Mouse (Mus musculus) liver, postnatal 0 days (tissue): ENCODE measurements around the gene Rasal1. TPM values are rescaled to one million over a fixed set of nuclear protein-coding genes. Genes with fewer than 3 reads are reported as not detected.

ENCODE experiments used
- ATAC-seq: fragments of 200-750 bp; cut with Nextera tagmentation; 2 replicates; pipeline ENCODE4 v1.8.0; 2017; ENCODE audit warnings: mild to moderate bottlenecking, moderate library complexity
- DNase-seq: peaks from one replicate; pipeline ENCODE4 v3.0.0-alpha.2; 2016
- H3K27ac ChIP-seq: fragments of 300-500 bp; sonication (generic); 2 replicates; pipeline ENCODE4 v1.5.1; 2014; ENCODE audit warnings: antibody characterized with exemption, moderate library complexity, mild to moderate bottlenecking, low read depth
- H3K27me3 ChIP-seq: fragments of 300-500 bp; sonication (generic); 2 replicates; pipeline ENCODE4 v1.6.1; 2014; ENCODE audit warnings: low read length, control low read depth, mixed read lengths; ENCODE audit not compliant: insufficient read depth
- H3K36me3 ChIP-seq: fragments of 300-500 bp; sonication (generic); replicated peaks from 2 replicates; pipeline ENCODE4 v1.6.1; 2014; ENCODE audit warnings: mild to moderate bottlenecking, control low read depth, low read length, moderate library complexity, mixed read lengths; ENCODE audit not compliant: insufficient read depth
- H3K4me1 ChIP-seq: fragments of 300-500 bp; sonication (generic); 2 replicates; pipeline ENCODE4 v1.6.1; 2014; ENCODE audit warnings: antibody characterized with exemption, mild to moderate bottlenecking, control low read depth; ENCODE audit not compliant: insufficient read depth
- H3K4me2 ChIP-seq: fragments of 300-500 bp; sonication (generic); 2 replicates; pipeline ENCODE4 v1.6.1; 2014; ENCODE audit warnings: low read depth, mild to moderate bottlenecking, low read length, moderate library complexity, mixed read lengths
- H3K4me3 ChIP-seq: fragments of 300-500 bp; sonication (generic); 2 replicates; pipeline ENCODE4 v1.5.1; 2014; ENCODE audit warnings: low read depth, low read length
- H3K9ac ChIP-seq: fragments of 300-500 bp; sonication (generic); replicated peaks from 2 replicates; pipeline ENCODE4 v1.6.1; 2014; ENCODE audit warnings: mild to moderate bottlenecking, moderate library complexity
- H3K9me3 ChIP-seq: fragments of 300-500 bp; sonication (generic); 2 replicates; pipeline ENCODE4 v1.6.1; 2016; ENCODE audit warnings: mild to moderate bottlenecking, control low read depth, low read length, mixed read lengths
- CTCF ChIP-seq: sonication (generic); IDR thresholded peaks from 2 replicates; pipeline ENCODE4 v1.5.1; 2016; ENCODE audit warnings: antibody characterized with exemption, low read depth
- EP300 ChIP-seq: IDR thresholded peaks from 2 replicates; pipeline ENCODE4 v1.6.1; 2016; ENCODE audit warnings: antibody characterized with exemption, low read depth, mild to moderate bottlenecking
- WGBS: fragments of 180-500 bp; shearing (Covaris S2); extraction: QIAGEN DNeasy Blood & Tissue Kit; methylation state at CpG from one replicate; pipeline ENCODE4 v1.1.7; 2014; ENCODE audit not compliant: insufficient replicate concordance; 5-methylcytosine and 5-hydroxymethylcytosine counted together
- polyA plus RNA-seq: library from polyadenylated mRNA; unstranded; fragments of >200 nt; fragmentation: Nextera tagmentation; extraction: Ambion mirVana; gene quantifications from 2 replicates; pipeline ENCODE4 v1.2.1, GENCODE M21; 2015

The Rasal1 gene
- polyA plus RNA-seq, 1 experiment from 2014 or later = 0.20 TPM

- 18% methylated on average over 12 of the region's 12 CpGs for WGBS
- H3K9ac ChIP-seq = no peak overlapping the region
- H3K4me1 ChIP-seq = peaks cover 20% of the 10 kb centered on the region
- ATAC-seq = no peak
- peaks cover 27% of the 10 kb centered on the region for H3K27me3 ChIP-seq
- no peak overlapping the region for H3K27ac ChIP-seq
- TF ChIP-seq EP300 (no peak), CTCF (peak; percentile 20; the same call in 1 of the 2 replicates)
- H3K4me2 ChIP-seq = 0 out of 2 replicates have a peak overlapping the region, but pooled peaks have one; percentile 66
- no peak for DNase-seq
- H3K9me3 ChIP-seq = no peaks in the 10 kb centered on the region
- no peak overlapping the region for H3K4me3 ChIP-seq
- no peaks in the 10 kb centered on the region for H3K36me3 ChIP-seq
These were observed 659 bp upstream of the Rasal1 start for GRCm38 (mm10) chr5:120647814-120648491.

GRCm38 (mm10) chr5:120649374-120649933 is 842 bp downstream of the Rasal1 start:
- Histone ChIP-seq H3K9me3 (no peaks in the 10 kb centered on the region), H3K27ac (no peak overlapping the region), H3K9ac (0 out of 2 replicates have a peak overlapping the region, but pooled peaks have one; percentile 19), H3K27me3 (peaks cover 27% of the 10 kb centered on the region), H3K4me3 (peak overlapping the region; percentile 37), H3K36me3 (no peaks in the 10 kb centered on the region), H3K4me1 (peaks cover 13% of the 10 kb centered on the region), H3K4me2 (peak overlapping the region; percentile 66)
- peak; percentile 24; the same call in 1 of the 2 replicates for ATAC-seq
- 2% methylated on average over 21 of the region's 21 CpGs for WGBS
- no peak for TF ChIP-seq EP300
- TF ChIP-seq CTCF = no peak
- no peak for DNase-seq

GRCm38 (mm10) chr5:120649938-120650337 is 1.3 kb downstream of the Rasal1 start:
- ATAC-seq = no peak

GRCm38 (mm10) chr5:120651230-120651629 is 2.6 kb downstream of the Rasal1 start:
- DNase-seq (no peak), ATAC-seq (no peak)
- Histone ChIP-seq H3K27me3 (peaks cover 26% of the 10 kb centered on the region), H3K9ac (no peak overlapping the region), H3K4me2 (no peak overlapping the region), H3K27ac (no peak overlapping the region), H3K36me3 (no peaks in the 10 kb centered on the region), H3K4me1 (peaks cover 13% of the 10 kb centered on the region), H3K4me3 (no peak overlapping the region), H3K9me3 (no peaks in the 10 kb centered on the region)
- TF ChIP-seq CTCF = no peak
- no peak for TF ChIP-seq EP300
- 44% methylated on average over 5 of the region's 5 CpGs for WGBS

More at GRCm38 (mm10) chr5:120649938-120650337, 1.3 kb downstream of the Rasal1 start:
- peaks cover 27% of the 10 kb centered on the region for H3K27me3 ChIP-seq
- H3K9me3 ChIP-seq = no peaks in the 10 kb centered on the region
- DNase-seq = no peak
- no peak overlapping the region for H3K27ac ChIP-seq
- H3K4me1 ChIP-seq = peaks cover 13% of the 10 kb centered on the region
- H3K4me3 ChIP-seq = 0 out of 2 replicates have a peak overlapping the region, but pooled peaks have one; percentile 37
- 24% methylated on average over 13 of the region's 13 CpGs for WGBS
- peak overlapping the region; percentile 66; the same call in 1 of the 2 replicates for H3K4me2 ChIP-seq
- no peak for TF ChIP-seq CTCF
- no peak for TF ChIP-seq EP300
- H3K9ac ChIP-seq = no peak overlapping the region
- H3K36me3 ChIP-seq = no peaks in the 10 kb centered on the region

- Histone ChIP-seq H3K4me1 (peaks cover 10% of the 10 kb centered on the region), H3K9ac (no peak overlapping the region), H3K27me3 (peaks cover 25% of the 10 kb centered on the region), H3K36me3 (no peaks in the 10 kb centered on the region), H3K4me3 (no peak overlapping the region), H3K9me3 (no peaks in the 10 kb centered on the region), H3K27ac (no peak overlapping the region), H3K4me2 (no peak overlapping the region)
- DNase-seq = no peak
- TF ChIP-seq EP300 = no peak
- TF ChIP-seq CTCF = no peak
- no peak for ATAC-seq
- 77% methylated on average over 25 of the region's 28 CpGs for WGBS
These were observed 4.5 kb downstream of the Rasal1 start for GRCm38 (mm10) chr5:120652915-120653701.

- TF ChIP-seq EP300 (no peak), CTCF (no peak)
- H3K27me3 ChIP-seq = peaks cover 23% of the 10 kb centered on the region
These were observed 5.3 kb downstream of the Rasal1 start for GRCm38 (mm10) chr5:120653873-120654272.

More at GRCm38 (mm10) chr5:120653873-120654272, 5.3 kb downstream of the Rasal1 start:
- Histone ChIP-seq H3K4me3 (no peak overlapping the region), H3K9me3 (no peaks in the 10 kb centered on the region), H3K27ac (no peak overlapping the region), H3K4me2 (no peak overlapping the region), H3K9ac (no peak overlapping the region), H3K4me1 (peaks cover 4% of the 10 kb centered on the region), H3K36me3 (no peaks in the 10 kb centered on the region)
- 88% methylated on average over 2 of the region's 2 CpGs for WGBS
- ATAC-seq (no peak), DNase-seq (no peak)
